Mouse (Mus musculus): ENCODE data around the gene Syn3. TPM values are rescaled to one million over a fixed set of nuclear protein-coding genes. Genes with fewer than 3 reads are reported as not detected.

Gene Syn3
- polyA plus RNA-seq, 1 experiment from 2014 or later, result 7.1 TPM

- DNase-seq (ENCODE audit: low spot score) (no peak), ATAC-seq (replicated peaks; ENCODE audit: low FRiP score) (no peak)
- no peaks in the 10 kb centered on the region for H3K4me1 ChIP-seq (replicated peaks; ENCODE audit: control insufficient read depth, insufficient read depth, low read length)
- H3K36me3 ChIP-seq (ENCODE audit: control insufficient read depth, insufficient read depth, low read length), result no peaks in the 10 kb centered on the region
- no peak overlapping the region for H3K4me2 ChIP-seq (ENCODE audit: low read depth, low read length, severe bottlenecking)
- H3K4me3 ChIP-seq (ENCODE audit: low read depth, low read length), result no peak overlapping the region
- no peak overlapping the region for H3K9ac ChIP-seq (ENCODE audit: low read length)
- H3K27me3 ChIP-seq (ENCODE audit: control insufficient read depth, insufficient read depth, low read length), result no peaks in the 10 kb centered on the region
- H3K9me3 ChIP-seq (ENCODE audit: control insufficient read depth, low read length), result no peaks in the 10 kb centered on the region
- WGBS, result 71% methylated on average over 6 of the region's 6 CpGs
- H3K27ac ChIP-seq (ENCODE audit: low read depth, low read length), result no peak overlapping the region
Observed at GRCm38 (mm10) chr10:86410868-86411267, 87.8 kb downstream of the Syn3 start.

GRCm38 (mm10) chr10:86406952-86407351 is 91.7 kb downstream of the Syn3 start:
- Histone ChIP-seq H3K27me3 (ENCODE audit: control insufficient read depth, insufficient read depth, low read length) (no peaks in the 10 kb centered on the region), H3K4me1 (replicated peaks; ENCODE audit: control insufficient read depth, insufficient read depth, low read length) (no peaks in the 10 kb centered on the region), H3K4me3 (ENCODE audit: low read depth, low read length) (no peak overlapping the region), H3K9ac (ENCODE audit: low read length) (no peak overlapping the region), H3K36me3 (ENCODE audit: control insufficient read depth, insufficient read depth, low read length) (no peaks in the 10 kb centered on the region), H3K9me3 (ENCODE audit: control insufficient read depth, low read length) (no peaks in the 10 kb centered on the region), H3K27ac (ENCODE audit: low read depth, low read length) (no peak overlapping the region), H3K4me2 (ENCODE audit: low read depth, low read length, severe bottlenecking) (no peak overlapping the region)
- ATAC-seq (replicated peaks; ENCODE audit: low FRiP score) (no peak), DNase-seq (ENCODE audit: low spot score) (no peak)
- 80% methylated on average over 4 of the region's 4 CpGs for WGBS

GRCm38 (mm10) chr10:86398347-86398720 is 100.4 kb downstream of the Syn3 start:
- Histone ChIP-seq H3K9ac (ENCODE audit: low read length) (no peak overlapping the region), H3K36me3 (ENCODE audit: control insufficient read depth, insufficient read depth, low read length) (no peaks in the 10 kb centered on the region), H3K4me1 (replicated peaks; ENCODE audit: control insufficient read depth, insufficient read depth, low read length) (no peaks in the 10 kb centered on the region), H3K9me3 (ENCODE audit: control insufficient read depth, low read length) (no peaks in the 10 kb centered on the region), H3K27me3 (ENCODE audit: control insufficient read depth, insufficient read depth, low read length) (no peaks in the 10 kb centered on the region), H3K27ac (ENCODE audit: low read depth, low read length) (no peak overlapping the region), H3K4me2 (ENCODE audit: low read depth, low read length, severe bottlenecking) (no peak overlapping the region), H3K4me3 (ENCODE audit: low read depth, low read length) (no peak overlapping the region)
- no peak for ATAC-seq (replicated peaks; ENCODE audit: low FRiP score)
- no peak for DNase-seq (ENCODE audit: low spot score)
- 67% methylated on average over 2 of the region's 2 CpGs for WGBS

- WGBS, result 81% methylated on average over 4 of the region's 4 CpGs
- no peaks in the 10 kb centered on the region for H3K4me1 ChIP-seq (replicated peaks; ENCODE audit: control insufficient read depth, insufficient read depth, low read length)
- DNase-seq (ENCODE audit: low spot score), result no peak
Observed at GRCm38 (mm10) chr10:86397577-86398346, 100.9 kb downstream of the Syn3 start.

GRCm38 (mm10) chr10:86392399-86392798 is 106.3 kb downstream of the Syn3 start:
- Histone ChIP-seq H3K27me3 (ENCODE audit: control insufficient read depth, insufficient read depth, low read length) (no peaks in the 10 kb centered on the region), H3K9ac (ENCODE audit: low read length) (no peak overlapping the region), H3K36me3 (ENCODE audit: control insufficient read depth, insufficient read depth, low read length) (no peaks in the 10 kb centered on the region), H3K4me2 (ENCODE audit: low read depth, low read length, severe bottlenecking) (no peak overlapping the region), H3K9me3 (ENCODE audit: control insufficient read depth, low read length) (no peaks in the 10 kb centered on the region), H3K27ac (ENCODE audit: low read depth, low read length) (no peak overlapping the region), H3K4me3 (ENCODE audit: low read depth, low read length) (no peak overlapping the region), H3K4me1 (replicated peaks; ENCODE audit: control insufficient read depth, insufficient read depth, low read length) (0 out of 2 replicates have a peak, but pooled peaks cover 3% of the 10 kb centered on the region)
- ATAC-seq (replicated peaks; ENCODE audit: low FRiP score) (no peak), DNase-seq (ENCODE audit: low spot score) (no peak)
- 89% methylated on average over 3 of the region's 3 CpGs for WGBS

More at GRCm38 (mm10) chr10:86397577-86398346, 100.9 kb downstream of the Syn3 start:
- H3K4me3 ChIP-seq (ENCODE audit: low read depth, low read length), result no peak overlapping the region
- no peak overlapping the region for H3K27ac ChIP-seq (ENCODE audit: low read depth, low read length)
- no peak overlapping the region for H3K9ac ChIP-seq (ENCODE audit: low read length)
- ATAC-seq (replicated peaks; ENCODE audit: low FRiP score), result no peak
- no peaks in the 10 kb centered on the region for H3K27me3 ChIP-seq (ENCODE audit: control insufficient read depth, insufficient read depth, low read length)
- no peaks in the 10 kb centered on the region for H3K36me3 ChIP-seq (ENCODE audit: control insufficient read depth, insufficient read depth, low read length)
- H3K9me3 ChIP-seq (ENCODE audit: control insufficient read depth, low read length), result no peaks in the 10 kb centered on the region
- no peak overlapping the region for H3K4me2 ChIP-seq (ENCODE audit: low read depth, low read length, severe bottlenecking)

GRCm38 (mm10) chr10:86389913-86390312 is 108.8 kb downstream of the Syn3 start:
- WGBS, result 33% methylated on average over 2 of the region's 2 CpGs
- H3K4me1 ChIP-seq (replicated peaks; ENCODE audit: control insufficient read depth, insufficient read depth, low read length), result 0 out of 2 replicates have a peak, but pooled peaks cover 3% of the 10 kb centered on the region
- H3K4me2 ChIP-seq (ENCODE audit: low read depth, low read length, severe bottlenecking), result no peak overlapping the region
- no peaks in the 10 kb centered on the region for H3K9me3 ChIP-seq (ENCODE audit: control insufficient read depth, low read length)
- no peak for DNase-seq (ENCODE audit: low spot score)
- H3K27ac ChIP-seq (ENCODE audit: low read depth, low read length), result 0 out of 2 replicates have a peak overlapping the region, but pooled peaks have one; percentile 41
- H3K4me3 ChIP-seq (ENCODE audit: low read depth, low read length), result no peak overlapping the region
- H3K9ac ChIP-seq (ENCODE audit: low read length), result no peak overlapping the region
- H3K36me3 ChIP-seq (ENCODE audit: control insufficient read depth, insufficient read depth, low read length), result no peaks in the 10 kb centered on the region
- no peaks in the 10 kb centered on the region for H3K27me3 ChIP-seq (ENCODE audit: control insufficient read depth, insufficient read depth, low read length)
- peak; percentile 78 for ATAC-seq (replicated peaks; ENCODE audit: low FRiP score)

- Histone ChIP-seq H3K4me2 (ENCODE audit: low read depth, low read length, severe bottlenecking) (no peak overlapping the region), H3K36me3 (ENCODE audit: control insufficient read depth, insufficient read depth, low read length) (no peaks in the 10 kb centered on the region), H3K27ac (ENCODE audit: low read depth, low read length) (0 out of 2 replicates have a peak overlapping the region, but pooled peaks have one; percentile 41), H3K9ac (ENCODE audit: low read length) (no peak overlapping the region), H3K4me3 (ENCODE audit: low read depth, low read length) (no peak overlapping the region), H3K4me1 (replicated peaks; ENCODE audit: control insufficient read depth, insufficient read depth, low read length) (0 out of 2 replicates have a peak, but pooled peaks cover 3% of the 10 kb centered on the region), H3K9me3 (ENCODE audit: control insufficient read depth, low read length) (no peaks in the 10 kb centered on the region), H3K27me3 (ENCODE audit: control insufficient read depth, insufficient read depth, low read length) (no peaks in the 10 kb centered on the region)
- no peak for ATAC-seq (replicated peaks; ENCODE audit: low FRiP score)
- no peak for DNase-seq (ENCODE audit: low spot score)
- WGBS, result 84% methylated on average over 3 of the region's 3 CpGs
Observed at GRCm38 (mm10) chr10:86389357-86389756, 109.3 kb downstream of the Syn3 start.

GRCm38 (mm10) chr10:86388803-86389202 is 109.9 kb downstream of the Syn3 start:
- 0 out of 2 replicates have a peak, but pooled peaks cover 3% of the 10 kb centered on the region for H3K4me1 ChIP-seq (replicated peaks; ENCODE audit: control insufficient read depth, insufficient read depth, low read length)
- DNase-seq (ENCODE audit: low spot score) (no peak), ATAC-seq (replicated peaks; ENCODE audit: low FRiP score) (no peak)
- 76% methylated on average over 6 of the region's 6 CpGs for WGBS
- no peaks in the 10 kb centered on the region for H3K9me3 ChIP-seq (ENCODE audit: control insufficient read depth, low read length)
- no peak overlapping the region for H3K4me2 ChIP-seq (ENCODE audit: low read depth, low read length, severe bottlenecking)
- no peak overlapping the region for H3K4me3 ChIP-seq (ENCODE audit: low read depth, low read length)
- H3K27me3 ChIP-seq (ENCODE audit: control insufficient read depth, insufficient read depth, low read length), result no peaks in the 10 kb centered on the region
- no peaks in the 10 kb centered on the region for H3K36me3 ChIP-seq (ENCODE audit: control insufficient read depth, insufficient read depth, low read length)
- no peak overlapping the region for H3K9ac ChIP-seq (ENCODE audit: low read length)
- no peak overlapping the region for H3K27ac ChIP-seq (ENCODE audit: low read depth, low read length)
